Mouse (Mus musculus) retina, adult 2 months (tissue): Measurements from ENCODE around the gene Ilkap.
A peak's percentile ranks its signal among the peaks of the same experiment; 100 is the strongest.

ENCODE experiments used
- DNase-seq: peaks from one replicate; pipeline ENCODE4 v3.0.0-alpha.2; 2012; ENCODE audit warnings: low read depth, low spot score

Gene Ilkap

GRCm38 (mm10) chr1:91362113-91362512 lies 36.5 kb downstream of the Ilkap start:
- DNase-seq, result no peak

GRCm38 (mm10) chr1:91356105-91356504 lies 42.5 kb downstream of the Ilkap start:
- DNase-seq, result no peak

- no peak for DNase-seq
Observed at GRCm38 (mm10) chr1:91352277-91352676, 46.3 kb downstream of the Ilkap start.

- DNase-seq, result no peak
Observed at GRCm38 (mm10) chr1:91351249-91351648, 47.4 kb downstream of the Ilkap start.

GRCm38 (mm10) chr1:91350841-91351240 lies 47.8 kb downstream of the Ilkap start, which contains the start of gene Klhl30:
Gene Klhl30, plus strand, starts transcription at chr1:91351016.
- no peak for DNase-seq

GRCm38 (mm10) chr1:91346892-91347291 lies 51.7 kb downstream of the Ilkap start:
- DNase-seq, result peak; percentile 41

GRCm38 (mm10) chr1:91344921-91345685 lies 53.5 kb downstream of the Ilkap start:
- no peak for DNase-seq

GRCm38 (mm10) chr1:91344001-91344400 lies 54.6 kb downstream of the Ilkap start:
- no peak for DNase-seq

GRCm38 (mm10) chr1:91337355-91337754 lies 61.3 kb downstream of the Ilkap start:
- DNase-seq, result no peak

- DNase-seq, result no peak
Observed at GRCm38 (mm10) chr1:91333582-91333981, 65.0 kb downstream of the Ilkap start.

GRCm38 (mm10) chr1:91332102-91332501 lies 66.5 kb downstream of the Ilkap start:
- DNase-seq, result no peak

GRCm38 (mm10) chr1:91325488-91326042 lies 73.0 kb downstream of the Ilkap start:
- DNase-seq, result no peak

GRCm38 (mm10) chr1:91324646-91325045 lies 74.0 kb downstream of the Ilkap start:
- no peak for DNase-seq
